Mouse (Mus musculus): ENCODE data around the gene Upk1b.

GRCm38 (mm10) chr16:38763508-38763907, 36.6 kb downstream of the Upk1b start:
- TF ChIP-seq CTCF (conservative IDR thresholded peaks at IDR 0.05; ENCODE audit: low read length) (no peak), NANOG (IDR thresholded peaks at IDR 0.05; ENCODE audit: borderline replicate concordance, low read length) (no peak)

Data from E14TG2a.4 (cell line).